Mouse (Mus musculus): ENCODE data around the gene Slc5a5.

GRCm38 (mm10) chr8:70850132-70850845 lies 42.3 kb downstream of the Slc5a5 start:
- TF ChIP-seq CEBPB (IDR thresholded peaks at IDR 0.05; ENCODE audit: low read depth) = no peak
- no peak for TF ChIP-seq CTCF (IDR thresholded peaks at IDR 0.05; ENCODE audit: control insufficient read depth, insufficient read depth, insufficient read length)
- no peak for TF ChIP-seq MYOG (IDR thresholded peaks at IDR 0.05; ENCODE audit: control insufficient read depth, extremely low read depth, insufficient read length)
- no peak for TF ChIP-seq USF1 (IDR thresholded peaks at IDR 0.05; ENCODE audit: low read depth)
